Mouse (Mus musculus): ENCODE measurements at regions not wholly inside any gene's neighbourhood (a gene's known extent, or its start where the extent isn't known, plus 50 kb on each side); places are given as distances from the start of the nearest gene placed in this dataset.

- DNase-seq (ENCODE audit: low spot score) (peak; percentile 43), ATAC-seq (replicated peaks; ENCODE audit: insufficient number of reproducible peaks, low FRiP score, low TSS enrichment, low read depth) (no peak)
- Histone ChIP-seq H3K9ac (replicated peaks; ENCODE audit: low read length) (no peak overlapping the region), H3K27ac (replicated peaks; ENCODE audit: low read depth, low read length) (no peak overlapping the region), H3K4me1 (ENCODE audit: control insufficient read depth, insufficient read depth, low read length) (no peaks in the 10 kb centered on the region), H3K9me3 (replicated peaks; ENCODE audit: control insufficient read depth, low read length) (no peaks in the 10 kb centered on the region), H3K27me3 (ENCODE audit: control insufficient read depth, insufficient read depth, low read length) (no peaks in the 10 kb centered on the region), H3K4me2 (ENCODE audit: low read depth, low read length) (no peak overlapping the region), H3K4me3 (ENCODE audit: low read depth, low read length) (no peak overlapping the region), H3K36me3 (replicated peaks; ENCODE audit: control insufficient read depth, insufficient read depth, low read depth, low read length) (no peaks in the 10 kb centered on the region)
- 76% methylated on average over 7 of the region's 7 CpGs for WGBS
Measured at GRCm38 (mm10) chr15:59876279-59876742, 140.1 kb downstream of the 4933412E24Rik start.

GRCm38 (mm10) chr15:59866701-59867100 lies 149.7 kb downstream of the 4933412E24Rik start:
- WGBS: 90% methylated on average over 8 of the region's 8 CpGs
- no peak for ATAC-seq (replicated peaks; ENCODE audit: insufficient number of reproducible peaks, low FRiP score, low TSS enrichment, low read depth)

GRCm38 (mm10) chr15:59864746-59865499 lies 151.5 kb downstream of the 4933412E24Rik start:
- Histone ChIP-seq H3K4me1 (ENCODE audit: control insufficient read depth, insufficient read depth, low read length) (no peaks in the 10 kb centered on the region), H3K4me2 (ENCODE audit: low read depth, low read length) (no peak overlapping the region), H3K9me3 (replicated peaks; ENCODE audit: control insufficient read depth, low read length) (no peaks in the 10 kb centered on the region), H3K36me3 (replicated peaks; ENCODE audit: control insufficient read depth, insufficient read depth, low read depth, low read length) (no peaks in the 10 kb centered on the region), H3K27me3 (ENCODE audit: control insufficient read depth, insufficient read depth, low read length) (no peaks in the 10 kb centered on the region), H3K9ac (replicated peaks; ENCODE audit: low read length) (no peak overlapping the region), H3K4me3 (ENCODE audit: low read depth, low read length) (no peak overlapping the region), H3K27ac (replicated peaks; ENCODE audit: low read depth, low read length) (no peak overlapping the region)
- no peak for ATAC-seq (replicated peaks; ENCODE audit: insufficient number of reproducible peaks, low FRiP score, low TSS enrichment, low read depth)
- WGBS: 53% methylated on average over 18 of the region's 18 CpGs
- DNase-seq (ENCODE audit: low spot score): peak; percentile 82

More at GRCm38 (mm10) chr15:59866701-59867100, 149.7 kb downstream of the 4933412E24Rik start:
- no peaks in the 10 kb centered on the region for H3K4me1 ChIP-seq (ENCODE audit: control insufficient read depth, insufficient read depth, low read length)
- H3K4me2 ChIP-seq (ENCODE audit: low read depth, low read length): no peak overlapping the region
- DNase-seq (ENCODE audit: low spot score): no peak
- H3K9me3 ChIP-seq (replicated peaks; ENCODE audit: control insufficient read depth, low read length): no peaks in the 10 kb centered on the region
- no peaks in the 10 kb centered on the region for H3K36me3 ChIP-seq (replicated peaks; ENCODE audit: control insufficient read depth, insufficient read depth, low read depth, low read length)
- no peak overlapping the region for H3K4me3 ChIP-seq (ENCODE audit: low read depth, low read length)
- H3K27ac ChIP-seq (replicated peaks; ENCODE audit: low read depth, low read length): no peak overlapping the region
- H3K27me3 ChIP-seq (ENCODE audit: control insufficient read depth, insufficient read depth, low read length): no peaks in the 10 kb centered on the region
- no peak overlapping the region for H3K9ac ChIP-seq (replicated peaks; ENCODE audit: low read length)

GRCm38 (mm10) chr15:59852271-59853000 lies 164.0 kb downstream of the 4933412E24Rik start:
- no peaks in the 10 kb centered on the region for H3K9me3 ChIP-seq (replicated peaks; ENCODE audit: control insufficient read depth, low read length)
- H3K4me3 ChIP-seq (ENCODE audit: low read depth, low read length): no peak overlapping the region
- DNase-seq (ENCODE audit: low spot score) (no peak), ATAC-seq (replicated peaks; ENCODE audit: insufficient number of reproducible peaks, low FRiP score, low TSS enrichment, low read depth) (no peak)
- H3K27ac ChIP-seq (replicated peaks; ENCODE audit: low read depth, low read length): no peak overlapping the region
- WGBS: 79% methylated on average over 12 of the region's 12 CpGs
- H3K27me3 ChIP-seq (ENCODE audit: control insufficient read depth, insufficient read depth, low read length): no peaks in the 10 kb centered on the region
- H3K36me3 ChIP-seq (replicated peaks; ENCODE audit: control insufficient read depth, insufficient read depth, low read depth, low read length): no peaks in the 10 kb centered on the region
- H3K9ac ChIP-seq (replicated peaks; ENCODE audit: low read length): no peak overlapping the region
- no peaks in the 10 kb centered on the region for H3K4me1 ChIP-seq (ENCODE audit: control insufficient read depth, insufficient read depth, low read length)
- H3K4me2 ChIP-seq (ENCODE audit: low read depth, low read length): no peak overlapping the region

- no peaks in the 10 kb centered on the region for H3K9me3 ChIP-seq (replicated peaks; ENCODE audit: control insufficient read depth, low read length)
- H3K27ac ChIP-seq (replicated peaks; ENCODE audit: low read depth, low read length): no peak overlapping the region
- no peaks in the 10 kb centered on the region for H3K27me3 ChIP-seq (ENCODE audit: control insufficient read depth, insufficient read depth, low read length)
- H3K4me1 ChIP-seq (ENCODE audit: control insufficient read depth, insufficient read depth, low read length): no peaks in the 10 kb centered on the region
- no peaks in the 10 kb centered on the region for H3K36me3 ChIP-seq (replicated peaks; ENCODE audit: control insufficient read depth, insufficient read depth, low read depth, low read length)
- H3K4me2 ChIP-seq (ENCODE audit: low read depth, low read length): no peak overlapping the region
- no peak overlapping the region for H3K4me3 ChIP-seq (ENCODE audit: low read depth, low read length)
- H3K9ac ChIP-seq (replicated peaks; ENCODE audit: low read length): no peak overlapping the region
- 77% methylated on average over 7 of the region's 7 CpGs for WGBS
- ATAC-seq (replicated peaks; ENCODE audit: insufficient number of reproducible peaks, low FRiP score, low TSS enrichment, low read depth): no peak
- no peak for DNase-seq (ENCODE audit: low spot score)
Measured at GRCm38 (mm10) chr15:59845158-59845739, 171.2 kb downstream of the 4933412E24Rik start.

GRCm38 (mm10) chr15:59836631-59837030 lies 179.8 kb downstream of the 4933412E24Rik start:
- Histone ChIP-seq H3K27ac (replicated peaks; ENCODE audit: low read depth, low read length) (no peak overlapping the region), H3K9ac (replicated peaks; ENCODE audit: low read length) (no peak overlapping the region), H3K4me1 (ENCODE audit: control insufficient read depth, insufficient read depth, low read length) (no peaks in the 10 kb centered on the region), H3K4me3 (ENCODE audit: low read depth, low read length) (no peak overlapping the region), H3K9me3 (replicated peaks; ENCODE audit: control insufficient read depth, low read length) (no peaks in the 10 kb centered on the region), H3K4me2 (ENCODE audit: low read depth, low read length) (no peak overlapping the region), H3K27me3 (ENCODE audit: control insufficient read depth, insufficient read depth, low read length) (no peaks in the 10 kb centered on the region), H3K36me3 (replicated peaks; ENCODE audit: control insufficient read depth, insufficient read depth, low read depth, low read length) (no peaks in the 10 kb centered on the region)
- no peak for ATAC-seq (replicated peaks; ENCODE audit: insufficient number of reproducible peaks, low FRiP score, low TSS enrichment, low read depth)
- no peak for DNase-seq (ENCODE audit: low spot score)
- 88% methylated on average over 5 of the region's 5 CpGs for WGBS

GRCm38 (mm10) chr15:59833232-59833631 lies 183.2 kb downstream of the 4933412E24Rik start:
- DNase-seq (ENCODE audit: low spot score) (no peak), ATAC-seq (replicated peaks; ENCODE audit: insufficient number of reproducible peaks, low FRiP score, low TSS enrichment, low read depth) (no peak)
- H3K9ac ChIP-seq (replicated peaks; ENCODE audit: low read length): no peak overlapping the region
- no peak overlapping the region for H3K4me2 ChIP-seq (ENCODE audit: low read depth, low read length)
- no peaks in the 10 kb centered on the region for H3K27me3 ChIP-seq (ENCODE audit: control insufficient read depth, insufficient read depth, low read length)
- no peaks in the 10 kb centered on the region for H3K36me3 ChIP-seq (replicated peaks; ENCODE audit: control insufficient read depth, insufficient read depth, low read depth, low read length)
- 85% methylated on average over 3 of the region's 3 CpGs for WGBS
- H3K9me3 ChIP-seq (replicated peaks; ENCODE audit: control insufficient read depth, low read length): no peaks in the 10 kb centered on the region
- H3K4me3 ChIP-seq (ENCODE audit: low read depth, low read length): no peak overlapping the region
- H3K4me1 ChIP-seq (ENCODE audit: control insufficient read depth, insufficient read depth, low read length): no peaks in the 10 kb centered on the region
- H3K27ac ChIP-seq (replicated peaks; ENCODE audit: low read depth, low read length): no peak overlapping the region

- H3K4me3 ChIP-seq (ENCODE audit: low read depth, low read length): no peak overlapping the region
- H3K4me1 ChIP-seq (ENCODE audit: control insufficient read depth, insufficient read depth, low read length): no peaks in the 10 kb centered on the region
- no peaks in the 10 kb centered on the region for H3K27me3 ChIP-seq (ENCODE audit: control insufficient read depth, insufficient read depth, low read length)
- no peaks in the 10 kb centered on the region for H3K9me3 ChIP-seq (replicated peaks; ENCODE audit: control insufficient read depth, low read length)
- no peak overlapping the region for H3K9ac ChIP-seq (replicated peaks; ENCODE audit: low read length)
- DNase-seq (ENCODE audit: low spot score): no peak
- 79% methylated on average over 2 of the region's 2 CpGs for WGBS
- H3K4me2 ChIP-seq (ENCODE audit: low read depth, low read length): no peak overlapping the region
- H3K27ac ChIP-seq (replicated peaks; ENCODE audit: low read depth, low read length): no peak overlapping the region
- H3K36me3 ChIP-seq (replicated peaks; ENCODE audit: control insufficient read depth, insufficient read depth, low read depth, low read length): no peaks in the 10 kb centered on the region
- no peak for ATAC-seq (replicated peaks; ENCODE audit: insufficient number of reproducible peaks, low FRiP score, low TSS enrichment, low read depth)
Measured at GRCm38 (mm10) chr15:59831481-59831880, 184.9 kb downstream of the 4933412E24Rik start.
